Mouse (Mus musculus) monocyte, adult 5-6 weeks (primary cell): ENCODE results near the gene 1600014C10Rik. TPM values are rescaled to one million over a fixed set of nuclear protein-coding genes. Genes with fewer than 3 reads are reported as not detected.

Source experiments
- ATAC-seq: fragments of 153-309, 156-312 bp; replicated peaks from 2 replicates; pipeline ENCODE4 v1.8.0; 2017; ENCODE audit warnings: mild to moderate bottlenecking; ENCODE audit not compliant: low TSS enrichment, insufficient number of reproducible peaks, severe bottlenecking, poor library complexity, low FRiP score
- total RNA-seq: library from RNA; stranded (forward); fragments of 200-1000, 200-491, 200-594 nt; gene quantifications from 3 replicates; pipeline ENCODE4 v1.2.3, GENCODE M21; 2017

1600014C10Rik gene
- total RNA-seq, 1 experiment from 2014 or later, result 15.0 TPM

DNA sequence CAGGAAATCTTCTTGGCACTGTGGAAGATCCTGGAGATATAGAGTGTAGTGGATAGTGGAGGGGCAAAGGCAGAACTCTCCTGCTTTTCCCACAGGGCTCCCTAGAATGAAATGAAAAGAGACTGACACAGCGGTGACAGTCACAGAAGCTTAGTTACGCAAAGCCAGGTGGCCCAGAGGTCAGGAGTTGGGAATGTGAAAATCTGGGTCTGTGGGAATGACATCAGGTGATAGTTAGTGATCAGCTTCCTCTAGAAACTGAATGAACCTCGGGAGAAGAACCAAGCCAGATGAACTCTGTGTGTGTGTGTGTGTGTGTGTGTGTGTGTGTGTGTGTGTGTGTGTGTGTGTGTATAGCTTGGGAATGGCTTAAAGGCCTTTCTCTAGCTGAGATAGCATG, 26.0 kb downstream of the 1600014C10Rik start:
- ATAC-seq, result no peak

DNA sequence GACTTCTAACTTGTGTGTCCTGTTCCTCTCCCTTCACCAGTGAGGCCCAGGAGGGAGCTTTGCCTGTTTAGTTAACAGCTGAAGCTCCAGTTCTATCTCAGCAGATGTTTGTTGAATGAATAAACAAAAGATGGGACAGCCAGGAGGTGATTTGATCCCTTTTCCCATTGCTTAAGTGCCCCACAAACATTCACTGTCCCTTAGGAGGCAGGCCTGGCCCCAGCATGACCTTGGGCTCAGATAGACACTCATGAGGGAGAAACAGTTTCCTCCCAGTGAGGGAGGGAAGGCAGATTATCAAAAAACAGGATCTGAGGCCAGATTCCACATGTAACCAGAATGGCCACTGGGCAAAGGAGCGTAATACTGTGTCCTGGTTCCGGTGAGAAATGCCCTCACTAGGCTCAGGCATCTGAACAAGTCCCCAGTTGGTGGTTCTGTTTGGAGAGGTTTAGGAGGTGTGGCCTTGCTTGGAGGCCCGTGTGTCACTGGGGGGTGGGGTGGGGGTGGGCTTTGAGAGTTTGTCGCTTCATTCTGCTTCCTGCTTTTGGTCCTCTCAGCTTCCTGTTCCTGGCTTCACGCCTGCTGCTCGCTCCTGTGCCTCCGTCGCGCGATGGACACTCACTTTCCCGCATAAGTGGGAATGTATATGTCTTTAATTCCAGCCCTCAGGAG, 26.6 kb downstream of the 1600014C10Rik start:
- ATAC-seq, result no peak

DNA sequence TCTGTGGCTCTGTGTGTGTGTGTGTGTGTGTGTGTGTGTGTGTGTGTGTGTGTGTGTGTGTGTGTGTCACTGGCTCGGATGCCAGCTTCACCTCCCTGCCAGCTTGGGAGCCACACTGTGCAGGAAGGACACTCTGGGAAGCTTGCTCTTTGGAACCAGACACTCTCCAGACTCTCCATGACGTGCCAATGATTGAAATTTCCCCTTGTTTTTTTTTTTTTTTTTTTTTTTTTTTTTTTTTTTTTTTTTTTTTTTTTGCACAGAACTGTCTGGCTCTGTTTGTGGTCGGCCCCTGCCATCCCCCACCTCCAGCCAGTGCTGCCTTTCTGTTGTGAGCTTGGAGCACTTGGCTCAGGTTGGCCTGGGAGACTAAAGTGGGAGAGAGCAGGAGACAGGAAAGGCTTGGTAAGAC, 29.6 kb downstream of the 1600014C10Rik start:
- ATAC-seq, result no peak

DNA sequence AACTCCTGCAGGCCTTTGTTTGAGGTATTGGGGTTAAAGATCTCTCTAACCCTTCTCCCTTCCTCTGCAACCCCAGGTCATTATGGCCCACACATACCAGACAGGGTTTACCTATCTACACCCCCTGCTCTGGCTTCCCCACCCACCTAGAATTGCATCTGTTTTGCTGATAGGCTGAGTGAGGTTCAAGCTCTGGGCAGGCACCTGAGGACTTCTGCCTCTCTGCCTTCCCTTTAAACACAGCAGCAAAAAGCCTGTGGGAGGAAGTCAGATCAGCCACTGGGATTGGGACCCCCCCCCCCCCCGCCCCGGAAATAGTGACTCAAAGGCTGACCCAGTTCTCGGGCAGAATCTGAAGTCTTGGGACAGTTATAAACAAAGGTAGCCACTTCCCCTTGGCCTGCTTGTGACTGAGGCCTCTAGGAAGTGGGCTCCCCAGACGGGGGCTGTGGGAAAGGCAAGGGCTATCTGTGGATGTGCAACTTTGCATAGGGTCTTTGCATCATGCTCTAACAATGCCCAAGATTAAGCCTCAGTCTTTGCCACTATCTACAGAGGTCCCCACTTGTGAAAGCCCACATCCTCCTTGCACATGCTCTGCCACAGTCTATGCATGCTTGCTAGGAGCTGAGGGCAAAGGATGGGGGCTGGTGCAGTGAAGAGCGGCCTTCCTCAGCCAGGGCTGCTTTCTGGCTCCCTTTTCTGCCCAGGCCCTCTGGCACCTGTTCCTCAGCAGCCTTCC, 31.6 kb downstream of the 1600014C10Rik start:
- peak; percentile 77 for ATAC-seq

DNA sequence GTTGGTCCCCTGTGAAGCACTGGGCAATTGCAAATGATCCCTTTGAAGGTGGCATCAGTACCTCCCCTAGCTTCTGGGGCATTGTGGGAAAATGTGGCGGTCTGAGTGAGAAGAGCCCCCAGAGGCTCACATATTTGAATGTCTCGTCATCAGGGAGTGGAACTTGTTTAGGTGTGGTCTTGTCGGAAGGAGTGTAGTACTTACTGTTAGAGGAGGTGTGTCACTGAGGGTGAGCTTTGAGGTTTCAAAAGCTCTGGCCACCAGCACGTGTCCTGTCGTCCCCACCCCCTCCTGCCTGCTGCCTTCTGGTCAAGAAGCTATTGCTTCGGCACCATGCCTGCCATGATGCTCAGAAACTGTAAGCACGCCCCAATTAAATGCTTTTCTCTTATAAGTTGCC, 32.3 kb downstream of the 1600014C10Rik start:
- ATAC-seq, result peak; percentile 59

DNA sequence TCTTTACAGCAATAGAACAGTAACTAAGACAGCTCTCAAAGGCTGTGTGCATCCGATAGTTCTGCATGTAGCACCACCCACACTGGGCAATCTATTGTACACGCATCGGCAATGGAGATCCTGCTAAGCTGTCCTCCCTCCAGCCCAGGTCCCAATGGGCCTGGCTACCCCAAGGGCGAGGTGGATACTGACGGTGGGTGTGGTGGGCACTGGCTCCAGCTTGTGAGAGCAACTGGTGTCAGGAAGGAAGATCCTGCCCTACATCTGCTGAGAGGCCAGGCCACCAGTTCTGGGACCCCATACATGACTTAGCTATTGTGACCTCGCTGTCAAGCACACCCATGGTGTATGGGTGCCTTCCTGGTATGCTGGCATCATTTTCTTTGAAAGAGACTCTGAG, 32.7 kb downstream of the 1600014C10Rik start:
- no peak for ATAC-seq

DNA sequence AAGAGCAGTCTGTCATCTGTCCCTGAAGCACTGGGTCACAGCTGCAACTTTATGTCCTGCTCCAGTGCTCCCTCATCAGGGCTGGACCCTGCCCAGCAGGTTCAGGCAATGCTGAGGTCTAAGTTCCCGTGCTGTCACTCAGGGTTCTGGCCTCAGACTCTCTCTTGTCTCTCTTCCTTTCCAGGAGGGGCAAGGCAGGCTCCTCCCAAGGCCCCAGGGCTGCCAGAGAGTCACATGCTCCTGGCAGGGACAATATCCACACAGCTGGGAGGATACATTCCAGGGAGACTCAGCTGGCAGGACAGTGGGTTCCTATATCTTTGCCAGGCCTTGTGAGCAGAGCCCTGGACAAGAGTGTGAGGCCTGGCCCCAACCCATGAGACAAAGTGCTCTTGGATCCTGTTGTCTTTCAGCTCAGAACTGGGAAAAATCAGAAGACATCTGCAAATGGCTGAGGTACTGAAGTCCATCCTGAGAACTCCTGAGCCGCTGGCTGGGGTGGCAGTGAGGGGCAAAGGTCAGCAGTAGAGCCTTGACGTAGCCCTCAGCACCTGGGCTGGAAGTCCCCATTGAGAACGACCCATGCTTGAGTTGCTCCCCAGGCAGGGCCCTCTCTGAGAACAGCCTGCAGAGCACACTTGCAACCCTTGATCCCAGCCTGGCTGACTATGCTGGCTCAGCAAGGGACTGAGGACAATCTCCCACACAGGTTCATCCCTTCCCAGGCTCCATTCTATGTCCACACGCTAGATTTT, 34.6 kb downstream of the 1600014C10Rik start:
- no peak for ATAC-seq

DNA sequence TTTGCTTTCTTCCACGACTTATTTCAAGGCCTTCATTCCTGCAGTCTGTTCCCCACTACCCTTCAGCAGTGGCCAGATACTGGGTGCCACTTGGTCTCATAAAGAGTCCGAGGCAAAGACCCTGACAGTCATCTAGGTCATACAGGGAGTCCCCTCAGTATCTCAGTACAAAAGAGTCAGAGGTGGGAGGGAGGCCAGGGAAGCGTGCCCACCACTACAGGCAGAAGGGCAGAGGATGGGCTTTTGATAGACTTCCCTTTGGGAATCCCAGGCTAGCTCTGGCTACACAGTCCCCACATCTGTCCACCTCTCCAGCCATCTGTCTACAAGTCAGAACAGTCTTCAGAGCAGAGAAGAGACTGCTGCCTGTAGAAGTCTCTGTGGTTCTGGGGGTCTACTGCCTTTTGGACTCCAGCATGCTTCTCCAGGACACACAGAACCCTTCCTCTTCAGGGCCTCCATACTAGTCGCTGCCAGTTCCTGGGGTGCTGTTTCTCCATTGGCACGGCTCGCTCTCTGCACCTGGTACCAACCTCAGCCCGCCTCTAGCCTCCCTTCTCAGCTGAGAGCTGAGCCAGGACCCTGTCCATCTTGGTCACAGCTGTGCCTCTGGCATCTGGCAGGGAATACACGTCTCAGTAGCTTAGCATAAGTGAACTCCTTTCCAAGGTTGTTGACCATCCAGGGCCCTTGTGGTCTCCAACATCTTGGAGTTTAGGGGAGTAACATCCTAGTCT, 35.8 kb downstream of the 1600014C10Rik start:
- no peak for ATAC-seq

DNA sequence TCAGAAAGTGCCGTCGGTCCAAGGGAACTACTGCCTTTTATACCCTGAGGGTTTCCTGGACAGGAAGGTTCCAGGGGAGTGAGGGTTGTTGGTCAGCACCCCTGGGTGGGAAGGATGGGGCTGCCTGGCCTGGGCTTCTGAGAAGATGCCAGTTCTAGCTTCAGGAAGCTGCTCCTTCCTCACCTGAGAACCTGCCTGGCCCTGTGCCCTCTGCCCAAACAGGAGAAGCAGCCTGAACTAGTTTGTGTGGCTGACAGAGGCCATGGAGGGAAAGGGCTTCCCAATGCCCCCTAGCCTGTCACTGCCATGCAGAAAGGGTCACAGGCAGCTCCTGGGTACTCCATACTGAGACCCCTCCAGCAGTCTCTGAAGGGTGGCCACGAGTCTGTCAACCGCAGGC, 36.5 kb downstream of the 1600014C10Rik start:
- ATAC-seq, result no peak

DNA sequence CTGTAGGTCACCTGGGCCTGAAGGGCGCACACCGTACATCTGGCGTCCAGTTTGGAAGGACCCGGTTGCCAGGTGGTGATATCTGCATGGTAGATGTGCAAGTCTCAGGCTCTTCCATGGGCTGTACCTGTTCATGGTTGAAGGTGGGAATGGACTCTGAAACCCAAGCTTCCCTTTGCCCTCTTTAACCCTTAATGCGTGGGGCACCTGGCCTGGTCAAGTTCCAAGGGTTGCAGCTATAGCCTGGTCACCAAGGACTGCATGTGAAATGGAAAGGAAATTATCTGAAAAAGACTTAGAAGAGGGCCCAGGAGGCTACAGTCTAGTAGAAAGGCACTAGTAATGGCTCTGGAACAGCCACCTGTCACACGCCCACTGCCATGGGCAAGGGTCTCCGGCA, 37.8 kb downstream of the 1600014C10Rik start:
- ATAC-seq, result no peak

DNA sequence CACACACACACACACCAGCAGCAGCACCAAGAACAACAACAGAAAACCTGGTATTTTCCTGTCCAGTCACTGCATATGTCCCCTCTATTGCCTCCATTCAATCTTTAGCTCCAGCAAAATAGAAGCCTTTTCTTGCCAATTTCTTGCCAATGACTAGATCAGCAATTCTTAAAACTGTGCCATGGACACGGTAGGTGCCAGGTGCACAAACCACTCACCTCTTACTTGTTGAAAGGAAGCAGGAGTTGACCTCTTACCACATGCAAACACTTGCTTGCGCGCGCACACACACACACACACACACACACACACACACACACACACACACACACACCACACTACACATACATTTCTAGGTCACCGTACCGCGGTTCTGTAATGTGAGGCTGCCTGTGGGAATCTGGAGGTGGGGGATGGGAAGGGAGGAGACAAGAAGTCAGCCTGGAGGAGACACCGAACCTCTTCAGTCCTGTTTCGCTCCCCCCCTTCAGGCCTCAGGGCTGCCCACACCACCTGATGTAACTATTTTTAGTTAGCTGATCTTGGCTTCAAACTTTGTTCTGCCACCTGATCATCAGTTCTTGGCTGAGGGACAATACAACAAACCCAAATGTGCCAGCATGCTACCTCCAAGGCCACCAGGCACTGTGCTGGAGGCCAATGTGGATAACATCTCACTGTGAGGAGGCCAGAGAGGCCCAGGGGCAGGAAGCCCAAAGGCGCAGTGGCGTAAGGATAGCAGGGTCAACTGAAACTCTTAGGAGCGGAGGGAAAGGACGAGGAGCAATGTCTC, 41.8 kb downstream of the 1600014C10Rik start:
- ATAC-seq, result no peak

DNA sequence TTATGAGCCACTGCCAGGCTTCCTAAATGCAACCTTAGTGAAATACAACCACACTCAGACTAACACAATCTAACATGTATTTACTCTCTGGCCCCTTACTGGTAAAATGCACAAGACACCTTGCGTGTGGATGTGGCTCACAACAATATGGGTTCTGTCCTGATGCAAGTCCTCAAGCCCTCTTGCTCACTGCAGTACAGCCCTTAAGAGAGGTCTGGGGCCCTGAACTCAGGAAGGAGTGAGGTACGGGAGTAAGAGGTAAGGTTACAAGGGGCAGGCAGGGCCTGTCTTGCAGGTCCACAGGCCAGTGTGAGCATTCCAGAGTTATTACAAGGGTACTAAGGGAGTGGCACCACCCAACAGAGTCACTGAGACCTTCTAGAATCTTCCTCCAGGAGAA, 43.2 kb downstream of the 1600014C10Rik start:
- ATAC-seq, result no peak

DNA sequence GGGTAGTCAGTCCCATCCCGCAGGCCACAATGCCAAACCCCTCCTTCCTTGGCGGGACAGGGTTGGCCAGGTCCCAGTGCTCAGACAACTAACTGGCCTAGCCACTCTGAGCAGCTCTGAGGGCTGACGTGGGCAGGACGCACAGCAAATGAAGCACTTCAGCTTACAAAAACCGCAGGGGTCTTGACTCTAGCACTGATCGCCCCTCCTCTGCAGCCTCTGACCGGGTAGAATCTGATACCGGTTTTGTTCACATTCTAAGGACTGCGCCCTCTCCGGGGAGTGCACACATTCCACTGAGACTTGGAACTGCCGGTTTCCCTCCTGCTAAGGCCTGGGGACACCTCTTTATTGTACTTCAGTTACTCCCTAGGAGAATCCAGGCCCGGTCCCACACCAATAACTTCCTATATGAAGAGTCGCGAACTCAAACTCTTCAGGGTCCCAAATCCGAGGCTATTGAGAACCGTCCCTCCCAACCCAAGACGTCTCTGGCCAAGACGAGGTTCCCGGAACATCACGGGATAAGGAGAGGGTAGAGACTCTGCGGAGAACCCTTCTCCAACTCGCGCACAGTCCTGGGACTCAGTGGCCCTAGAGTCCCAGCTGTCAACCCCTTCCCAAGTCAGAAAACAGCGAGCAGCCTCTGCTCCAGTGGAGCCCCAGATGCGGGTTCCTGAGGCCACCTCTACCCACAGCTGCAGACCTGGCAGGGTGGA, 44.3 kb downstream of the 1600014C10Rik start:
- ATAC-seq, result peak; percentile 52

DNA sequence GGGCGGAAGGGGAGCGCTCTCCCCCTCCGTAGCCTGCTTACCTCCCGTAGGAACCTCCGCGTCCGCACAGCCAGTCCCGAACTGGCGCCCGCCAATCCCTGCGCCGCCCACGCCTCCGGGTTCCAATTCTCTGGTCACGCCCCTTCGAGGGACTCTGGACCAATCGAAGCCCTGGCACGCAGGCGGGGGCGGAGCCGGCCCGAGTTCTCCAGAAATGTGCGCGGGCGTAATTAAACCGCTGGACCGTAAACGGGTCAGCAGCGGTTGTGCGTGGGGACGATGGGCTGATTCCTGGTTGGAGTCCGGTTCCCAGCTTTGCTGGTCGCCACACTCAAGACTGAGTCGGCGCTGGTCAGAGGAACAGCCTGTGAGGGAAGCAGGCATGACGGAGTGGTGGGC, 44.9 kb downstream of the 1600014C10Rik start, which contains the start of gene Plekhf1:
TSS of gene Plekhf1 (minus strand) at position 117 of the 399 bp plus-strand sequence.
- peak; percentile 78 for ATAC-seq

DNA sequence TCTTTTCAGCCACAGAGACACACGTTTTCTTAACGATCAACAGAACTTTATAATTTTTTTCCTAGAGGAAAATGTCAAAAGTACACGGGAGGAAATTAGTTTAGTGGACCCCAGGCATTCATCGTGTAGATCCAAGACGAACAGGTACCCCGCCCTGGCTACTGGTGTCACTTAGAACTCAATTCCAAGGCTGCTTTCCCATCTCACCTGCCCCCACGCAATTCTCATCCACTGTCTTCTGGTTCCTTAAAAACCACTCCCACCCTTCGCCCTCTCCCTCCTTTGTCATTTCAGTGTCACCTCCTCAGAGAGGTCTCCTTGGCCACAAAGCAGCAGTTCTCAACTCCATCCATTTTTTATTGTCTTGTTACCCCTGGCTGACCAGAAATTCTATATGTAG, 45.3 kb downstream of the 1600014C10Rik start:
- ATAC-seq, result no peak

DNA sequence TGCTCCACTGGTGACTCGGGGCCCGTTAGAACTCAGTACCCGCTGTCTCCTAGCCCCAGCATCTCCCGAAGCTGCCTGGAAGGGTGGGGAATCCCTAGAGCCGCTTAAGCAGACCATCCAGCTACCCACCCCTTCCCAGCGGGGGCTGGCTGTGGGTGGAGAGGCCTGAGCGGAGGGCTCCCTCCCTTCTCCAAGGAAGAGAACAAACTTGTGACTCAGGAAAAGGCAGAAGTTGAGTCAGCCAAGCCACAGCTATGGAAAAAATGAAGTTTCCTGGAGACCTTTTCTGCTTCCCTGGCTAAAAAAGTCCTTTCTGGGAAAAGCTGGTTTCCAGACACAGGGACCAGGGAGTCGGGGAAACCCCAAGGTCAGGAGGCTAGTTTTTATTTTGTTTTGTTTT, 47.3 kb downstream of the 1600014C10Rik start:
- ATAC-seq, result no peak

DNA sequence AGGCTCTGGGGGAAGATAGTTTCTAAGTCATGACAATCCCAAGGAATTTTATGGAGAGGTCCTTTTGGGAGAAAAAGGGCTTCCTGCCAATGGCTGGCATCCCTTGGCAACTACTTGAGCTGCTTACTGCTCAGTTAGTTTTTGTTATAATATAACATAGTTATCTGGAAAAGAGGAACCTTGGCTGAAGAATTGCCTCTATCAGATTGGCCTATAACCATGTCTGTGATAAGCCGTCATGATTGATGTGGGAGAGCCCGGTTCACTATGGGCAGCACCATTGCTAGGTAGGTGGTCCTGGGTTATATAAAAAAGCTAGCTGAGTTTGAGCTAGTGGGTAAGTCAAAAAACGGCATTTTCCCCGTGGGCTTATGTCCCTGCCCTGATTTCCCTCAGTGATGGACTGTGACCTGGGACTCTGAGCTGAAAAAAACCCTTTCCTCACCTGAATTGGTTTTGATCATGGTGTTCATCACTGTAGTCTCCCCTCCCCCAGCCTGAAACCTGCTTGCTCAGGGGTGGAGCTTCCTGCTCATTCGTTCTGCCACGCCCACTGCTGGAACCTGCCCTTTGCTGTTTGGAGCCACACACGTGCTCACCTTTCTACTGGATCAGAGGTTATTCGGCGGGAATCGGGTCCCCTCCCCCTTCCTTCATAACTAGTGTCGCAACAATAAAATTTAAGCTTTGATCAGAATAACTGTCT, 53.5 kb downstream of the 1600014C10Rik start:
- no peak for ATAC-seq
